Mouse (Mus musculus) intestine, postnatal 0 days (tissue): ENCODE results near the gene Psmd13. TPM values are rescaled to one million over a fixed set of nuclear protein-coding genes. Genes with fewer than 3 reads are reported as not detected.
A peak's percentile ranks its signal among the peaks of the same experiment; 100 is the strongest.

ENCODE experiments used
- ATAC-seq: fragments of 200-750 bp; cut with Nextera tagmentation; 2 replicates; pipeline ENCODE4 v1.8.0; 2017; ENCODE audit warnings: mild to moderate bottlenecking, moderate TSS enrichment, moderate library complexity
- H3K27ac ChIP-seq: fragments of 300-500 bp; sonication (generic); 2 replicates; pipeline ENCODE4 v1.5.1; 2014; ENCODE audit warnings: mild to moderate bottlenecking, low read depth, low read length, moderate library complexity
- H3K27me3 ChIP-seq: fragments of 300-500 bp; sonication (generic); replicated peaks from 2 replicates; pipeline ENCODE4 v1.6.1; 2014; ENCODE audit warnings: low read length, mixed read lengths; ENCODE audit not compliant: control insufficient read depth, insufficient read depth
- H3K36me3 ChIP-seq: fragments of 300-500 bp; sonication (generic); 2 replicates; pipeline ENCODE4 v1.6.1; 2014; ENCODE audit warnings: mild to moderate bottlenecking, moderate library complexity; ENCODE audit not compliant: control insufficient read depth, insufficient read depth
- H3K4me1 ChIP-seq: fragments of 300-500 bp; sonication (generic); replicated peaks from 2 replicates; pipeline ENCODE4 v1.6.1; 2014; ENCODE audit warnings: antibody characterized with exemption, low read length, mixed read lengths; ENCODE audit not compliant: control insufficient read depth, insufficient read depth
- H3K4me2 ChIP-seq: fragments of 300-500 bp; sonication (generic); replicated peaks from 2 replicates; pipeline ENCODE4 v1.6.1; 2014; ENCODE audit warnings: low read depth, mild to moderate bottlenecking, moderate library complexity
- H3K4me3 ChIP-seq: fragments of 300-500 bp; sonication (generic); 2 replicates; pipeline ENCODE4 v1.5.1; 2014; ENCODE audit warnings: low read depth, low read length
- H3K9ac ChIP-seq: fragments of 300-500 bp; sonication (generic); 2 replicates; pipeline ENCODE4 v1.6.1; 2014; ENCODE audit warnings: mild to moderate bottlenecking, low read depth, low read length
- H3K9me3 ChIP-seq: fragments of 300-500 bp; sonication (generic); 2 replicates; pipeline ENCODE4 v1.6.1; 2016; ENCODE audit warnings: mixed run types; ENCODE audit not compliant: control insufficient read depth
- CTCF ChIP-seq: sonication (generic); IDR thresholded peaks from 2 replicates; pipeline ENCODE4 v1.5.1; 2016; ENCODE audit warnings: low read depth, mild to moderate bottlenecking, control low read depth, antibody characterized with exemption, moderate library complexity
- whole genome bisulfite sequencing: fragments of 180-500 bp; shearing (Covaris S2); extraction: QIAGEN DNeasy Blood & Tissue Kit; methylation state at CpG from one replicate; pipeline ENCODE4 v1.1.7; 2014; 5-methylcytosine and 5-hydroxymethylcytosine counted together
- polyA plus RNA-seq: library from polyadenylated mRNA; unstranded; fragments of >200 nt; fragmentation: Nextera tagmentation; extraction: Ambion mirVana; gene quantifications from 2 replicates; pipeline ENCODE4 v1.2.1, GENCODE M21; 2015

Gene Psmd13
- polyA plus RNA-seq, 1 experiment from 2014 or later, result 155 TPM

- ATAC-seq, result no peak
- Histone ChIP-seq H3K4me1 (peaks cover 11% of the 10 kb centered on the region; the same call in 1 of the 2 replicates), H3K4me2 (0 out of 2 replicates have a peak overlapping the region, but pooled peaks have one; percentile 14), H3K9me3 (no peaks in the 10 kb centered on the region), H3K27ac (peak overlapping the region; percentile 68), H3K36me3 (peaks cover 3% of the 10 kb centered on the region; the same call in 1 of the 2 replicates), H3K9ac (no peak overlapping the region), H3K27me3 (peaks cover 6% of the 10 kb centered on the region; the same call in 1 of the 2 replicates), H3K4me3 (no peak overlapping the region)
- no peak for TF ChIP-seq CTCF
- 29% methylated on average over 4 of the region's 4 CpGs for WGBS
Measured at GRCm38 (mm10) chr7:140919911-140920310, 38.1 kb downstream of the Psmd13 start.

GRCm38 (mm10) chr7:140920418-140921029 lies 38.8 kb downstream of the Psmd13 start, which contains the start of gene Nlrp6:
Gene Nlrp6, plus strand, starts transcription at chr7:140920902.
- TF ChIP-seq CTCF, result no peak
- Histone ChIP-seq H3K4me2 (peak within 1 kb of the TSS; percentile 76), H3K4me3 (peak within 1 kb of the TSS; percentile 50), H3K4me1 (peaks cover 6% of the 10 kb centered on the region; the same call in 1 of the 2 replicates), H3K9ac (peak within 1 kb of the TSS; percentile 50), H3K27me3 (peaks cover 6% of the 10 kb centered on the region; the same call in 1 of the 2 replicates), H3K27ac (peak within 1 kb of the TSS; percentile 86), H3K36me3 (peaks cover 10% of the 10 kb centered on the region), H3K9me3 (no peaks in the 10 kb centered on the region)
- peak; percentile 85 for ATAC-seq
- WGBS, result 35% methylated on average over 8 of the region's 8 CpGs

- WGBS, result 20% methylated on average over 22 of the region's 22 CpGs
- Histone ChIP-seq H3K9ac (peak overlapping the region; percentile 50), H3K27me3 (peaks cover 6% of the 10 kb centered on the region; the same call in 1 of the 2 replicates), H3K27ac (peak overlapping the region; percentile 86), H3K9me3 (no peaks in the 10 kb centered on the region), H3K4me1 (peaks cover 6% of the 10 kb centered on the region; the same call in 1 of the 2 replicates), H3K36me3 (peaks cover 17% of the 10 kb centered on the region), H3K4me3 (peak overlapping the region; percentile 50), H3K4me2 (peak overlapping the region; percentile 76)
- ATAC-seq, result no peak
- no peak for TF ChIP-seq CTCF
Measured at GRCm38 (mm10) chr7:140921225-140921975, 39.6 kb downstream of the Psmd13 start.

- WGBS, result under 1% methylated on average over 49 of the region's 49 CpGs
Measured at GRCm38 (mm10) chr7:140922398-140923069, 40.8 kb downstream of the Psmd13 start.

GRCm38 (mm10) chr7:140923070-140923775 lies 41.5 kb downstream of the Psmd13 start:
- H3K9ac ChIP-seq, result peak overlapping the region; percentile 40; the same call in 1 of the 2 replicates
- H3K36me3 ChIP-seq, result peaks cover 34% of the 10 kb centered on the region
- H3K4me2 ChIP-seq, result peak overlapping the region; percentile 76
- no peaks in the 10 kb centered on the region for H3K9me3 ChIP-seq
- H3K4me1 ChIP-seq, result peaks cover 6% of the 10 kb centered on the region; the same call in 1 of the 2 replicates
- no peak for ATAC-seq
- TF ChIP-seq CTCF, result no peak
- peaks cover 6% of the 10 kb centered on the region; the same call in 1 of the 2 replicates for H3K27me3 ChIP-seq
- H3K27ac ChIP-seq, result no peak overlapping the region; the same call in 1 of the 2 replicates
- peak overlapping the region; percentile 50 for H3K4me3 ChIP-seq
- WGBS, result 16% methylated on average over 30 of the region's 30 CpGs

More at GRCm38 (mm10) chr7:140922398-140923069, 40.8 kb downstream of the Psmd13 start:
- H3K27me3 ChIP-seq, result peaks cover 6% of the 10 kb centered on the region; the same call in 1 of the 2 replicates
- H3K36me3 ChIP-seq, result peaks cover 27% of the 10 kb centered on the region
- peak overlapping the region; percentile 76 for H3K4me2 ChIP-seq
- peak overlapping the region; percentile 40 for H3K9ac ChIP-seq
- H3K9me3 ChIP-seq, result no peaks in the 10 kb centered on the region
- peak overlapping the region; percentile 50 for H3K4me3 ChIP-seq
- ATAC-seq, result peak; percentile 23
- peaks cover 6% of the 10 kb centered on the region; the same call in 1 of the 2 replicates for H3K4me1 ChIP-seq
- peak overlapping the region; percentile 86 for H3K27ac ChIP-seq
- 0 out of 2 replicates have a peak, but pooled peaks have one; percentile 0 for TF ChIP-seq CTCF
